In the genomic region with DNA sequence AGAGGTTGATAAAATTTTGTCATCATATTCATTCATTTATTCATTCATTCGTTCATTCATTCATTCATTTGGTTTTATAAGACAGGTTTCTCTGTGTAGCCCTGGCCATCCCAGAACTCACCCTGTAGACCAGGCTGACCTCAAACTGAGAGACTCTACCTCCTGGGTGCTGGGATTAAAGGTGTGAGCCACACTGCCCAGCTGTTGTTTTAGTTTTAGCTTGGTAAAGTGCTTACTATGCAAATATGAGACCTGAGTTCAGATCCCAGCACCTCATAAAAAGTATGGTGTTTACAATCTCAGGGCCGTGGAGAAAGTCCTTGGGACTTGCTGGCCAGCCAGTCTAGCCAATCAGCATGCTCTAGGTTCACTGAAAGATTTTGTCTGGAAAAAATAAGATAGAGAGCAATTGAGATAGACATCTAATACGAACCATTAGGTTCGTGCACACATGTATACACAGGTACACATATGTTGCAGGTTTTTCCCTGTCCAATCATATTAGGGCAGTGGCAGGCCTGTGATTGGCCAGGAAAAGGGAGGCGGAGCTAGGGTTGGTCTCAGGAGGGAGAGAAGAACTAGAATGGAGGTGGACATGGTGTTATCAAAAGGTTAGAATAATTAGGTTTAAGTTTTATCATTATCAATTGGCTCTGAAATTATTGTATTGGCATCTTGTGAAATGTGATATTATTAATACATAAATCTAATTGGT, we compare ENCODE assay signal across 21 mouse cellular contexts. TPM values are rescaled to one million over a fixed set of nuclear protein-coding genes. Genes with fewer than 3 reads are reported as not detected.
DNase-seq lines count a peak whose midpoint lies in the region; ATAC-seq and TF ChIP-seq lines count a peak whose summit lies in the region.
"Had no signal": no experiment of that assay in that cellular context is flagged by ENCODE, and none has a peak within 500 bp of the region (broad histone marks: within the 10 kb centered on the region; RNA-seq: fewer than 3 reads in every experiment).

No protein-coding gene starts in this region.

- no peak overlapping the region for H3K4me3 ChIP-seq in stomach, embryonic 14.5 days (ENCODE audit: low read depth, low read length)
- no peak overlapping the region for H3K4me3 ChIP-seq in stomach, postnatal 0 days (ENCODE audit: low read depth, low read length)
- H3K4me3 ChIP-seq in E14TG2a.4 (replicated peaks; ENCODE audit: low read length), result peak overlapping the region; percentile 64
- H3K4me3 ChIP-seq in ES-E14 (ENCODE audit: insufficient read depth in 1 of 2, low read depth in 1 of 2, low read length in 2 of 2, poor library complexity in 1 of 2, severe bottlenecking in 1 of 2), result peak overlapping the region in 1 of 2 experiments; percentile 5; a peak in 2 of 4 replicates
- H3K4me3 ChIP-seq: embryonic facial prominence, embryonic 10.5 days; embryonic facial prominence, embryonic 12.5 days; forebrain, embryonic 13.5 days; forebrain, embryonic 15.5 days had no signal

- no peak overlapping the region for H3K4me2 ChIP-seq in stomach, embryonic 14.5 days (replicated peaks; ENCODE audit: low read depth, low read length)
- H3K4me2 ChIP-seq in stomach, postnatal 0 days (replicated peaks; ENCODE audit: low read depth), result no peak overlapping the region
- H3K4me2 ChIP-seq: embryonic facial prominence, embryonic 12.5 days; forebrain, embryonic 13.5 days; forebrain, embryonic 15.5 days had no signal

- no peak overlapping the region for H3K27ac ChIP-seq in stomach, embryonic 14.5 days (ENCODE audit: low read length)
- H3K27ac ChIP-seq in stomach, postnatal 0 days (replicated peaks), result no peak overlapping the region
- no peak overlapping the region for H3K27ac ChIP-seq in ES-E14 (ENCODE audit: insufficient read depth, low read depth, low read length, poor library complexity, severe bottlenecking)
- H3K27ac ChIP-seq: embryonic facial prominence, embryonic 10.5 days; embryonic facial prominence, embryonic 12.5 days; forebrain, embryonic 13.5 days; forebrain, embryonic 15.5 days had no signal

- H3K4me1 ChIP-seq in stomach, embryonic 14.5 days (ENCODE audit: control insufficient read depth, insufficient read depth, low read length), result no peaks in the 10 kb centered on the region
- no peaks in the 10 kb centered on the region for H3K4me1 ChIP-seq in stomach, postnatal 0 days (replicated peaks; ENCODE audit: control insufficient read depth, insufficient read depth)
- H3K4me1 ChIP-seq in E14TG2a.4 (replicated peaks; ENCODE audit: low read depth, low read length) (peaks cover 7% of the 10 kb centered on the region), ES-E14 (ENCODE audit: control insufficient read depth in 2 of 2, insufficient read depth in 2 of 2, low read length in 2 of 2, poor library complexity in 1 of 2) (no peaks in the 10 kb centered on the region; a peak in 1 of 4 replicates)
- H3K4me1 ChIP-seq: embryonic facial prominence, embryonic 12.5 days; forebrain, embryonic 15.5 days had no signal

- in situ Hi-C loops in ES-E14 (cut with MboI; ENCODE audit: low sequenced_read_pairs in 2 of 2, unreplicated experiment in 2 of 2), result no loop called here

- no peak overlapping the region for H3K9ac ChIP-seq in stomach, embryonic 14.5 days (replicated peaks; ENCODE audit: low read depth, low read length)
- H3K9ac ChIP-seq in stomach, postnatal 0 days (ENCODE audit: low read length), result no peak overlapping the region
- H3K9ac ChIP-seq in ES-E14 (ENCODE audit: insufficient read depth, low read depth, low read length, poor library complexity, severe bottlenecking), result no peak overlapping the region
- H3K9ac ChIP-seq: embryonic facial prominence, embryonic 12.5 days; forebrain, embryonic 13.5 days; forebrain, embryonic 15.5 days; forebrain, postnatal 0 days had no signal

- TF ChIP-seq EP300 in stomach, postnatal 0 days (optimal IDR thresholded peaks at IDR 0.05), result no peak

- 80% methylated on average over 5 of the region's 5 CpGs for WGBS in stomach, embryonic 14.5 days
- 81% methylated on average over 5 of the region's 5 CpGs for WGBS in stomach, postnatal 0 days

- peak; percentile 58; the same call in 1 of the 2 replicates for ATAC-seq in stomach, embryonic 14.5 days (ENCODE audit: insufficient number of reproducible peaks, insufficient read depth, low FRiP score, low read depth)
- ATAC-seq in stomach, postnatal 0 days (ENCODE audit: low FRiP score, low TSS enrichment), result no peak
- ATAC-seq: forebrain, embryonic 13.5 days; forebrain, embryonic 15.5 days; forebrain, postnatal 0 days had no signal

- H3K9me3 ChIP-seq in stomach, embryonic 14.5 days (ENCODE audit: control insufficient read depth, low read depth, low read length), result no peaks in the 10 kb centered on the region
- no peaks in the 10 kb centered on the region for H3K9me3 ChIP-seq in stomach, postnatal 0 days (ENCODE audit: control insufficient read depth, low read length)
- H3K9me3 ChIP-seq in E14TG2a.4 (ENCODE audit: low read length), result no peaks in the 10 kb centered on the region
- H3K9me3 ChIP-seq in ES-E14 (ENCODE audit: control insufficient read depth, insufficient read depth, low read depth, low read length), result no peaks in the 10 kb centered on the region
- H3K9me3 ChIP-seq: embryonic facial prominence, embryonic 10.5 days; embryonic facial prominence, embryonic 12.5 days; forebrain, embryonic 13.5 days; forebrain, embryonic 15.5 days had no signal

- H3K36me3 ChIP-seq in stomach, embryonic 14.5 days (ENCODE audit: control insufficient read depth, insufficient read depth, low read length), result no peaks in the 10 kb centered on the region
- no peaks in the 10 kb centered on the region for H3K36me3 ChIP-seq in stomach, postnatal 0 days (ENCODE audit: control insufficient read depth, insufficient read depth, low read length)
- no peaks in the 10 kb centered on the region for H3K36me3 ChIP-seq in E14TG2a.4 (ENCODE audit: insufficient read depth, low read length)
- no peaks in the 10 kb centered on the region for H3K36me3 ChIP-seq in ES-E14 (ENCODE audit: control insufficient read depth, insufficient read depth, low read length, poor library complexity, severe bottlenecking)
- H3K36me3 ChIP-seq: embryonic facial prominence, embryonic 10.5 days; embryonic facial prominence, embryonic 12.5 days; forebrain, embryonic 15.5 days had no signal

- H3K27me3 ChIP-seq in stomach, embryonic 14.5 days (ENCODE audit: control insufficient read depth, insufficient read depth, low read length), result no peaks in the 10 kb centered on the region
- H3K27me3 ChIP-seq in stomach, postnatal 0 days (ENCODE audit: control insufficient read depth, insufficient read depth, low read length), result no peaks in the 10 kb centered on the region
- no peaks in the 10 kb centered on the region for H3K27me3 ChIP-seq in E14TG2a.4 (ENCODE audit: insufficient read depth, low read length)
- H3K27me3 ChIP-seq: embryonic facial prominence, embryonic 12.5 days; forebrain, embryonic 13.5 days; forebrain, embryonic 15.5 days had no signal

- no peak for TF ChIP-seq CTCF in stomach, postnatal 0 days (IDR thresholded peaks at IDR 0.05; ENCODE audit: low read depth)
- TF ChIP-seq CTCF in E14TG2a.4 (conservative IDR thresholded peaks at IDR 0.05; ENCODE audit: low read length), result no peak

- no peak for DNase-seq in stomach, postnatal 0 days (ENCODE audit: low spot score)
- DNase-seq in ES-E14 (ENCODE audit: low read depth, low spot score), result no peak
- DNase-seq in ZHBTc4 (ENCODE audit: low read depth, low spot score), result peak; percentile 64
- no peak for DNase-seq in lung, postnatal 36 days
- DNase-seq in adrenal gland, postnatal 25 days, result no peak
- DNase-seq in kidney, postnatal 4 days, result no peak
- DNase-seq: adrenal gland, adult 2 months; adrenal gland, postnatal 10 days; adrenal gland, postnatal 36 days; cerebellum, adult 11-12 months; cerebellum, adult 2 months; cerebellum, adult 9-10 months; cerebellum, postnatal 10 days; cerebellum, postnatal 25 days; forebrain, postnatal 0 days had no signal

TF ChIP-seq in ES-E14, 5 proteins besides CTCF, POLR2A, EP300 and RAD21:
- TF ChIP-seq CHD2 (IDR thresholded peaks at IDR 0.05; ENCODE audit: low read depth, low read length) (no peak), MAFK (IDR thresholded peaks at IDR 0.05; ENCODE audit: insufficient read depth, low read depth, low read length) (peak; percentile 60)

RNA-seq across cellular contexts. Expression of a gene that starts 5.5 kb away (rescaled TPM):
- 22.3 and 23.4 TPM in 2 replicates for polyA plus RNA-seq in stomach, embryonic 14.5 days (2014; fragmentation: Nextera tagmentation; extraction: Ambion mirVana)
- 11.4 and 11.9 TPM in 2 replicates for polyA plus RNA-seq in stomach, postnatal 0 days (2015; fragmentation: Nextera tagmentation; extraction: Ambion mirVana)
- total RNA-seq in ES-E14 (2012; rRNA removed), result 24.8 and 36.8 TPM in 2 replicates
- total RNA-seq in adrenal gland, postnatal 25 days (2021), result 29.0 and 29.3 TPM in 2 replicates

RNA-seq across cellular contexts. Expression of a gene that starts 15.7 kb away (rescaled TPM):
- polyA plus RNA-seq in stomach, embryonic 14.5 days (2014; fragmentation: Nextera tagmentation; extraction: Ambion mirVana), result 520 and 565 TPM in 2 replicates
- polyA plus RNA-seq in stomach, postnatal 0 days (2015; fragmentation: Nextera tagmentation; extraction: Ambion mirVana), result 571 and 591 TPM in 2 replicates
- 405 and 420 TPM in 2 replicates for total RNA-seq in ES-E14 (2012; rRNA removed)
- 491 and 520 TPM in 2 replicates for total RNA-seq in adrenal gland, postnatal 25 days (2021)

RNA-seq across cellular contexts. Expression of a gene that starts 15.9 kb away (rescaled TPM):
- 70.9 and 73.6 TPM in 2 replicates for polyA plus RNA-seq in stomach, embryonic 14.5 days (2014; fragmentation: Nextera tagmentation; extraction: Ambion mirVana)
- 37.4 and 41.1 TPM in 2 replicates for polyA plus RNA-seq in stomach, postnatal 0 days (2015; fragmentation: Nextera tagmentation; extraction: Ambion mirVana)
- 32.2 and 42.0 TPM in 2 replicates for total RNA-seq in ES-E14 (2012; rRNA removed)
- 55.5 and 62.9 TPM in 2 replicates for total RNA-seq in adrenal gland, postnatal 25 days (2021)

RNA-seq across cellular contexts. Expression of a gene that starts 41.4 kb away (rescaled TPM):
- 8.3 and 8.5 TPM in 2 replicates for polyA plus RNA-seq in stomach, embryonic 14.5 days (2014; fragmentation: Nextera tagmentation; extraction: Ambion mirVana)
- polyA plus RNA-seq in stomach, postnatal 0 days (2015; fragmentation: Nextera tagmentation; extraction: Ambion mirVana), result 7.7 and 8.3 TPM in 2 replicates
- 5.9 and 15.5 TPM in 2 replicates for total RNA-seq in ES-E14 (2012; rRNA removed)
- total RNA-seq in adrenal gland, postnatal 25 days (2021), result 3.6 and 4.2 TPM in 2 replicates
